In genomic region chr10:110821692-110822091, GRCm38 (mm10) we compare ENCODE assay signal across 19 mouse cellular contexts.
"Had no signal": no experiment of that assay in that cellular context is flagged by ENCODE, and none has a peak within 500 bp of the region (broad histone marks: within the 10 kb centered on the region; RNA-seq: fewer than 3 reads in every experiment).

No protein-coding gene starts in this region.

- H3K27ac ChIP-seq: kidney, postnatal 0 days; layer of hippocampus, adult 2 months; liver, embryonic 13.5 days; midbrain, embryonic 12.5 days; stomach, postnatal 0 days had no signal

- H3K4me3 ChIP-seq: layer of hippocampus, adult 2 months; liver, embryonic 13.5 days; midbrain, embryonic 12.5 days had no signal

- H3K9ac ChIP-seq: liver, embryonic 13.5 days; midbrain, embryonic 12.5 days had no signal

- H3K36me3 ChIP-seq: liver, embryonic 13.5 days; midbrain, embryonic 12.5 days had no signal

- DNase-seq: kidney, adult 18-20 months; kidney, adult 9 months; kidney, postnatal 25 days; layer of hippocampus, adult 9-11 months; liver, embryonic 13.5 days; lung, adult 2 months; lung, postnatal 14 days; lung, postnatal 4 days; right cerebral cortex, postnatal 25 days; spleen, adult 18-20 months; thymus, adult 2 months; thymus, postnatal 14 days; thymus, postnatal 4 days had no signal

- H3K4me2 ChIP-seq: liver, embryonic 13.5 days; midbrain, embryonic 12.5 days had no signal

- H3K4me1 ChIP-seq: liver, embryonic 13.5 days; midbrain, embryonic 12.5 days had no signal

- H3K9me3 ChIP-seq: liver, embryonic 13.5 days; midbrain, embryonic 12.5 days had no signal

- ATAC-seq: intestine, embryonic 16.5 days; midbrain, embryonic 16.5 days had no signal

- H3K27me3 ChIP-seq: liver, embryonic 13.5 days; midbrain, embryonic 12.5 days had no signal
